Mouse (Mus musculus) adrenal gland, adult (tissue): Measurements from ENCODE around the gene Svop.
A peak's percentile ranks its signal among the peaks of the same experiment; 100 is the strongest.

ENCODE experiments used
- DNase-seq, 2 experiments: peaks; one replicate each; pipeline ENCODE4 v3.0.0; 2022 to 2023; ENCODE audit warnings: low spot score in 1 of 2; ENCODE audit not compliant: inconsistent age in 2 of 2

Gene Svop

GRCm38 (mm10) chr5:114091057-114091807 lies at the start of gene Svop:
Gene Svop (minus strand): TSS chr5:114091570.
- peak; percentile 81 to 91 for DNase-seq

DNA sequence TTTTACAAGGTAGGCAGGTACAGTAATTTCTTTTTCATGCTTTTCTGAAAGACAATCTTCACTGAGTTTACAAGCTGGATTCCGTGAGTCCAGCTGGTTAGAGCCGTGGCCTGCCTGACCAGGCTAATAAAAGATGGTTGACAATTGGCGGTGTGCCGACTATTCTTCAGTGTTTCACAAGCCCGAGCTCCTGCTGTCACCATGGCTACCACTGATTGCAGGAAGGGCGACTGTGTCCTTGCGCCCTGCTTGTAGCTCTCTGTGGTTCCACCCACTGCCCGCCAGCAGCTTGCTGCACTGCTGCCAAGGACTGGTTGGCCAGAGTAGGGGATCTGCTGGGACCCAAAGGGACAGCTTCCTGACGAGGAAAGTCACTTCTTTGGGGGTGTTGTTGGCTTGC lies 47.8 kb upstream of the Svop start:
- DNase-seq: peak; percentile 91 to 97

GRCm38 (mm10) chr5:114138277-114139164 lies 47.2 kb upstream of the Svop start:
- peak in 1 of 2 experiments; percentile 51 for DNase-seq

DNA sequence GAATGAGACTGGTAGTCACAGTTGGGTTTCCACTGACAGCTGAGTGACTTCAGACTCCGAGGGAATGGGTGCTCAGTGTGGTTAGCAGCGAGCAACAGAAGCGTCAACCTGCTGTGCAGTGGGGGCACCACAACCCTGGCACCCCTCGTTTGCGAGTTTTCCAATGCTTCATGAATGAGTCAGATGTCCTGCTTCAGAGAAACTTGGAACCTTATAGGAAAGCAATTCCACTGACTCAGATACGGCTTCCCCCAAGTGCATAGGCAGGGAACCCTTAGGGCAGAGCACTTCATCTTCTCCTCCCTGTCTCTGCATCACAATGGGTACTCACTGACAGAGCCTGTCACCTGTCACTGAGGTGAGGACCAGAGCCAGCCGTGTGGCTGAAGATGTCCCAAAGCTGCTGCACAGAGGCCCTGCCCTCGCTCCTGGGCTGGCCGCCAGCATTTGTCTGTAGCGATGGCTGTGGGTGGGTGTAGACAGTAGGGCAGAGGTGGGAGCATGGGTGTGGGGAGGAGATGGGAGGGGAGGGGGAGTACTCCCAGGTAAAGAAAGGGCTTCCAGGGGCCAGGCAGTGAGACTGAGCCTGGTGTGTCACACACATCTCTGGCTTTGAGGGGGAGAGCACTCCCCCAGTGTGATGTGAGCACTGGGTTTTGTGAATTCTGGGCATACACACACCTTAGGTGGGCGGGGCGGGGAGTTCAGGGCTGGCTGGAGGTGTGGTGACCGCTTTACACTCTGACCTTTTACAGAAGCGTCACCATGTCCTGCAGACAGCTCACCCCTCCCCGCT lies 46.3 kb upstream of the Svop start:
- DNase-seq: peak in 1 of 2 experiments; percentile 52

DNA sequence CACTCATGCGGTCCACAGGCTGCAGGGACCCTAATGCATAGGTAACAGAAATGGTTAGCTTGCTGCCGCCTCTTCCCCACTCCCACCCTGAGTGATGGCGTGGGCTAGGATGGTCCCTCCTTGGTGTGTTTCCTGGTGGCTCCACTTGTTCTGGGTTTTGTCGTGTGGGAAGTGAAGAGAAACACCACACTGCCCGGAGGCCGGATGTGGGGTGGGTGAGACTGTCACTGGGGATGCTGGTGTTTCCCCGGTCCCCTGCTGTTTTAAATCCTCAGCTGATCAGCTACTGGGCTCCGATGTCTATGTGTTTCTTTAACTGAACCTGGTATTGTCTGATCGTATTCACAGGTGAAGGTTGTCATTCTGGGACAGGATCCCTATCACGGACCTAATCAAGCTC lies 44.1 kb upstream of the Svop start:
- DNase-seq: no peak

GRCm38 (mm10) chr5:114134091-114134534 lies 42.7 kb upstream of the Svop start:
- DNase-seq: peak; percentile 78 to 91

DNA sequence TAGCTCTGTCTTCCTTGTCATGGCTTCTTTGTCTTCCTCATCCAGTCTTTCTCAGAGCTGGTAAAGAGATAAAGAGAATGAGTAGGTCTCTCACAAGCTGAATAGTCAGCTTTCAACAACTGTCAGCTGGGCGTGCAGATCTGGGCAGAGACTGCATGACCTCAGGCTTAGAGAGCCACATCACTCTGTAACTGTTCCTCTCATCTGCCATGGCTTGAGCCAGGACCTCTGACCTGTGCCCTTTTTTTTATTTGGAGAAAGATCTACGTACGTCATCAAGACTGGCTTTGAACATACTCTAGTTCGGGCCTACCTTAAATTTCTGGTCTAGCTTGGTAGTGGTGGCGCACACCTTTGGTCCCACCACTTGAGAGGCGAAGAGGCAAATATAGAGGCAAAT lies 41.5 kb upstream of the Svop start:
- DNase-seq: no peak

DNA sequence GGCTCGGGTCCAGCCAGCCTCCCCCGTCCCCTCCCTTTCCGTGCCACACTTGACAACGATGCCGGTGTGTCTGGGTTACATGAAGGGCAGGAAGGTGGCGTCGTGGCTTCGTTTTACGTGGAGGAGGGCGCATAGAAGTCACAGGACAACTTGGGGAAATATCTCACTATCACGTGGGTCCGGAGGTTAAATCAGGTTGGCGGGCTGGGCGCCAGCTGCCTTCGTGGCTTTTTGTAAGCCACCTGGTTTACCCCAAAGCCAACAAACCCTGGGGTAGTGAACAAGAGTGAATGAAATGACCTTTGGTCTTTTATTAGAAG lies 40.1 kb upstream of the Svop start:
- peak in 1 of 2 experiments; percentile 86 for DNase-seq

DNA sequence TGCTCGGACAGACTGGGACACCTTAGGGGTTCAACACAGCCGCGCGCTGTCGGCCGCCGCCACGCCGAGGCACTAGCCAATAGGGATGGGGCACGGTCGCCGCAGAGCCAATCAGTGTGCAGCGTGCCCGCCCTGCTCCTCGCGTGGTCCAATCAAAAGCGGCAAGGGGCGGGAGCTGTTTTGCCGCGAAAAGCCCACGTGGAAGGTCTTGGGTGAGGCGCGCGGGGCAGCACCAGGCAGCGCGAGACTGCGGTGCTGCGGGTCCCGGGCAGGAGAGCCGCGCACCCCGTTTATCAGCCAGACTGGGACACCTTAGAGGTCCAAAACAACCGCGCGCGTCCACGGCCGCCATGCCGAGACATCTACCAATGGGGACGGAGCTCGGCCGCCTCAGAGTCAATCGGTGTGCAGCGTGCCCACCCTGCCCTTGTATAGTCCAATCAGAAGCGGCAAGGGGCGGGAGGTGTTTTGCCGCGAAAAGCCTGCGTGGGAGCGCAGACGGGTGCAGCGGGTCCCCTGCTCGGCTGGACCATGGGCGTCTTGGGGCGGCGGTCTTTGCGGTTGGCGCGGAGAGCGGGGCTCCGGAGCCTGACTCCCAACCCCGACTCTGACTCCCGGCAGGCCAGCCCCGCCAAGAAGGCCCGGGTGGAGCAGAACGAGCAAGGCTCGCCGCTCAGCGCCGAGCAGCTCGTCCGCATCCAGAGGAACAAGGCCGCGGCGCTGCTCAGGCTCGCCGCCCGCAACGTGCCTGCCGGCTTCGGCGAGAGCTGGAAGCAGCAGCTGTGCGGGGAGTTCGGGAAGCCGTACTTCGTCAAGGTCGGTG lies 39.5 kb upstream of the Svop start:
- peak; percentile 93 to 98 for DNase-seq

- DNase-seq: peak in 1 of 2 experiments; percentile 61
Measured at GRCm38 (mm10) chr5:114130211-114130605, 38.8 kb upstream of the Svop start, which contains the start of gene Ung. Gene Ung (plus strand): TSS chr5:114130386.

GRCm38 (mm10) chr5:114129550-114130210 lies 38.3 kb upstream of the Svop start:
- DNase-seq: no peak

GRCm38 (mm10) chr5:114127374-114128349 lies 36.3 kb upstream of the Svop start, which contains the start of gene Alkbh2:
Gene Alkbh2 (minus strand): TSS chr5:114128218.
- DNase-seq: peak; percentile 84 to 95

DNA sequence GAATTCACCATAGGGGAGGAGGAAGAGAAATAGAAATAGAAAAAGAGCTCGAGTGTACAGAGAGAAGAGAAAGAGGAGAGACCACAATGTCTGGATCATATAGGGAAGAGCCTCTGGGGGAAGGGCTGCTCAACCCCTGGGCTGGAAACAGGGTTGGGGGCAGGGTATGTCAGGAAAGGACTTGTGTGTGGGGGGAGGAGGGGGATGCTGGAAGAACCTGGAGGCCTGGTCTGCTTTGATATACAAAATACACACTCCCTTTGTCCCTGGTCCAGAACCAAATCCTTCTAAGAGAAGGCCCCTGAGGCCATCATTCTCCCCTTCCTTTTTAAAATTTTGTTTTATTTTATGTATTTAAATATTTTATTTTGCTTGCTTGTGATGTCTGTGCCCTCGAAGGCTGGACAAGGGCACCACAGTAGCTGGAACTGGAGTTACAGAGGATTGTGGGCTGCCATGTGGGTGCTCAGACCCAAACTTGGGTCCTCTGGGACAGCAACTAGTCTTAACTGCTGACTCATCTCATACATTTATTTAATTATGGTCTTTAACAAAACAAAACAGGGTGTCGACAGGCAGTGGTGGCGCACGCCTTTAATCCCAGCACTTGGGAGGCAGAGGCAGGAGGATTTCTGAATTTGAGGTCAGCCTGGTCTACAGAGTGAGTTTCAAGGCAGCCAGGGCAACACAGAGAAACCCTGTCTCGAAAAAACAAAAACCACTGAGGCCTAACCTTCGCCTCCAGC lies 35.3 kb upstream of the Svop start:
- no peak for DNase-seq

DNA sequence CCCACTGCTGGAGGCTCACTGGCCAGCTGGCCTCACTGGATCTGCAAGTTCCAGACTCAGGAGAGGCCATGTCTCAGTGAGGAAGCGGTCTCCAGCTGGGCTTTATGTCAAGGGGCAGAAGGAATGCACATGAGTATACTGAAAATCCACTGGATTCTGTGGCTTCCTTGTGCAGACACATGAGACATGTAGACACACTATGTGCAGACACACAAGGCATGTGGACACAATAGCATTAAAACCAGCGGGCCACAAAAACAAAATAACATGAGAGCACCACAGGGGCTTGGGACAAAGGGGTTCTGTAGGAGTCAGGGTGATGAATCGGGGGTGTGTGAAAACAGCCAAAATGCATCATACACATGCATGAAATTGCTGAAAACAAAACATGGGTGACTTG lies 34.6 kb upstream of the Svop start:
- no peak for DNase-seq

GRCm38 (mm10) chr5:114119806-114120205 lies 28.4 kb upstream of the Svop start:
- no peak for DNase-seq

GRCm38 (mm10) chr5:114116586-114116985 lies 25.2 kb upstream of the Svop start:
- DNase-seq: no peak

- no peak for DNase-seq
Measured at GRCm38 (mm10) chr5:114115030-114115429, 23.7 kb upstream of the Svop start.

DNA sequence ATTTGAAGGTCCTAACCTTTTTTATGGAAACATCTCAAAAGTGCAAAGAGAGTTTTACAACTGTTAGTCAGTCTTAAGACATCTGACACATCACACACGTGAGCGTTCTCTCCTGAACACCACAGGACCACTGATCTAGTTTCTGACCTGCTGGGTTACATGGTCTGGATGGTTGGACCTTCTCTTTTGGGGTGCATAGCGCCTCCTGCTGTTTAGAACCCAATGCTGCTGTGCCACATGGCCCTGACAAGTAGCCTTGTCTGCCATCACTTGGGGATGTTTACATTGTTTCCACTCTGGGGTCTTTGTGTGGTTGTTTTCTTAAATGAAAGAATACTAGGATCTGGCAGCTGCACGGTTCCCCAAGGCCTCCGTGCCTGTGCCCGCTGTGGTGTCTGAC lies 22.0 kb upstream of the Svop start:
- no peak for DNase-seq
